Mouse (Mus musculus) kidney, postnatal 4 days (tissue): ENCODE data around the gene Ltbp4.

Source experiments
- DNase-seq, 2 experiments: peaks; one replicate each; pipeline ENCODE4 v3.0.0; 2021; ENCODE audit warnings: mixed read lengths in 2 of 2

The Ltbp4 gene

DNA sequence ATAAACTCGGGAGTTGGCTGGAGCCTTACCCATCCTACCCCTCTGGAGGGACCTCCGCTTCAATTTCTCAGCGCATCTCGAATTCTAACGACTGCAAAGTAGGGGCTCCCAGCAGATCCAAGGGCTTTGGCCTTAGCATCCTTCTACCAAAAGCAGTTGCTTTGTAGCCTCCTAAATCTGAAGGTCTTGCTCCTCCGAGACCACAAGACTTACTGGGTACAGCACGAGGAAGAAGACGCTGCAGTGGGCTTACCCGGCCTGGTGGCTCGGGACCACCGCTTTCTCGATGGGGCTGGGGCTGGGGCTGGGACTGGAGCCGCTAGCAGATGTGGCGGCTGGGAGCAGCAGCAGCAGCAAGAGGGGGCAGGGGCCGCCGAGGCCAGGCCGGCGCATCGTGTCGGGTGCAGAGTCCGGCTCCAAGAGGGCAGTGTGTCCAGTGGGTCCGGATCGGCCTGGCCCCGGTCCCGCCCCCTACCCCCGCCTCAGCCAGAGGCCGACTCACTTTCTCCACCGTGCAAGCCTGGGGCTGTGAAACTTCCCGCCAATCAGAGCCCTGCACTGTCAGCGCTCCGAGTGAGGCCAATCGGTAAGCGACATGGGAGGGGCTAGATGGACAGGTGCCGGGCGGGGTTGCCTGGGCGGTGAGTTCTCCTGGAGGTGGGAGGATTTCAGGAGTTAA is at the start of gene Ltbp4:
Gene Ltbp4 (minus strand): TSS at position 518 of the 679 bp plus-strand sequence.
- DNase-seq, result peak; percentile 73 to 85

DNA sequence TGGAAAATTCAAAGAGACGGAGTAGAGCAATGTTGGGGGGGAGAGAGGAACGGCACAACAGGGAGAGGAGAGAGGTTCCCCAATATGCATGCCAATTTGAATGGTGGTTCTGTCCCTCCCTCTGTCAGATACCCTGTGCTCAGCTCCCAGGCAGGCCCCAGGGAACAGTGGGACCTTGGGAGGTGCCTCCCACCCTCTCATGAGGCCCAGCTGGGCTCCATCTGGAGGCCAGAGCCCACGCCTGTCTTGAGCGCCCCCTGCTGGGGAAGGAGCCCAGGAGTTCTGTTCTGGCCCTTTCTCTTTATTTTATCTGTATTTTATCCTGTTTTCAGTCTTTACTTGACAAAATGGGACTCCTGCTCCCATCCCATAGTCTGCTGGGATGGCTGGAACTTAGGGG is 47.2 kb upstream of the Ltbp4 start:
- peak; percentile 86 to 87 for DNase-seq

DNA sequence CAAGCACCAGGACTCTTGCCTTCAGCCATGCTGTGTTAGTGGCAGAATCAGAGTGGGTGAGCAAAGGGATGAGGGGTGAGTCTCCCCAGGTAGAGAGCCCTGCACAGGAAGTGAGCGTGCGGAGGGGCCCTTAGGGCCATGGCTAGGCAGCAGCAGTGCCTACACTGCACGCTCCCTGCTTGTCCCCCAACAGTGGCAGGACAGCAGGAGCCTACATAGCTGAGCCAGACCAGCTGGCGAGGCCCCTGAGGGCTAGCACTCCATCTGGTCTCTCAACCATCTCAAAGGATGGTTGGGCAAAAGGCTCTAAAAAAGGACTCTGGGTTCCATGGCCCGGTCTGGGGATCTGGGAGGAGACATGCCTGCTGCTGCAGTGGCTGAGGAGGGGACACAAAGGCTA is 46.6 kb upstream of the Ltbp4 start:
- DNase-seq, result no peak

DNA sequence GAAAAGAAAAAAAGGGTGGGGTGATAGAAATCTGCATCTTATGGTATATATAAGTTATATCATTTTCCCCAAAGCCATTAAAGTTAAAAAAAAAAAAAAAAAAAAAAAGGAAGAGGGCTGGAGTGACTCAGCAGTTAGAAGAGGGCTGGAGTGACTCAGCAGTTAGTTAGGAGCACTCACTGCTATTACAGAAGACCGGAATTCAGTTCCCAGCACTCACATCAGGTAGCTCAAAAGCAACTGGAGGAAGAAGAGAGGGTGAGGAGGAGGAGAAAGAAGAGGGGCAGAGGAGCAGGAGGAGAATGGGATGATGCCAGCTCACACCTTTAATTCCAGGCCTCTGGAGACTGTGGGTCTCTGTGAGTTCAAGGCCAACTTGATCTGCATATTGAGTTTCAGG is 45.7 kb upstream of the Ltbp4 start:
- DNase-seq, result no peak

DNA sequence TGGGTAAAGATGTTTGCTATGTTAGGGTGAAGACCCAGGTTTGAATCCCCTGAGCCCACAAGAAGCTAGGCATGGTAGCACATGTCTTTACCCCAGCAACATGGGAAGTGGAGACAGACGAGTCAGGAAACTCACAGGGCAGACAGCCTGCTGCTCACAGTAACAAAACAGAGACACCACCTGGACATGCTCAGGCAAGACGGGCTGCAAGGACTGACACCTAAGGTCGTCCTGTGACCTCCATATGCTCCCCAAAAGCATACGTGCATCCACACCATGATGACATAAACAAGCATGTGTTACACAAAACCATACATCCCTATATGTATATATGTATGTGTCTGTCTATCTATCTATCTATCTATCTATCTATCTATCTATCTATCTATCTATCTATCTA is 44.1 kb upstream of the Ltbp4 start:
- DNase-seq, result no peak

DNA sequence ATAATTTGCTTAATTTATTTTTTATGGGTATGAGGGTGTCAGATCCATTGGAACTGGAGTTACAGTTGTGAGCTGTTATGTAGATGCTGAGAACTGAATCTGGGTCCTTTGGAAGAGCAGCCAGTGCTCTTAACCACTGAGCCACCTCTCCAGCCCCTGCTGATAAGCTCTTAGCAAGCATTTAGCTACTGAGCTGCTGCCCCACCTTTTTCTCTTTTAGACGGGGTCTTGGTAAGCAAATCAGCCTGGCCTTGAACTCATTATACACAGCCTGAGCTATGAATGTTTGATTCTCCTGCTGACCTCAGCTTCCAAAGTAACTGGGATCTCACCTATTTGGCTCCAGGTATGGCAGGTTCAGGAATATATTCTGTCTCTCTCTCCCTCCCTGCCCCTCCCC is 43.5 kb upstream of the Ltbp4 start:
- DNase-seq, result no peak

DNA sequence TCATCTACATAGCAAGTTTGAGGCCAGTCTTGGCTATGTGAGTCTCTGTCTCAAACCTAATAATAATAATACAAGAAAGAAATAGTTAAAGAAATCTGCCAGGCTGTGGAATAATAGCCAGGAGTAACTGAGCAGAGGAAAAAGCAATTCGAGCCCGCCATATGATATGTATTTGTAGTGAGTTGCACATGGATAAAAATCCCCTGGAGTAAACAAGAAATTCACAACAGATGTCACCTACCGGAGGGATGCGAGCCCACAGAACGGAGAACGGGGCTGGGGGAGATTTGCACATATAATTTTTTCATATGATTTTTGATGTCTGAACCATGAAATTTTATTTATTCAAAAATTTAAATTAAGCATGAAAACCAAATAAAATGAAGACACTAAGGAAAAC is 42.3 kb upstream of the Ltbp4 start:
- no peak for DNase-seq

DNA sequence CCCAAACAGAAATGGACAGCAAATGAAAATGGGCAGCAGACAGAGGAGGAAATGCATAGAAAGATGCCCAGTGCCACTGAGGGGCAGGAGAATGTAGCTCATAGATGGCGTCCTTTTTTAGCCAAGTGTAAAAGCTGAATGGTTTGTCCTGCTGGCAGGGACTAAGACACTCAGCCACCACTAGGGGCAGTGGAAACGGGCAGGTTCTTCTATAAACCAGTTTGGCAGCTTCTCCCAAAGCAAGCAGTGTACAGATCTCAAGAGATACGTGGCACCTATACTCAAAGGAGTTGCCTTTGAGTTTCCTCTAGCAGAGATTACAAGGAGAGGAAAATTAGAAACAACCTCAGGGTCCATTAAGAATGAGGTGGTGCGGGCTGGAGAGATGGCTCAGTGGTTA is 40.9 kb upstream of the Ltbp4 start:
- peak; percentile 63 to 71 for DNase-seq

DNA sequence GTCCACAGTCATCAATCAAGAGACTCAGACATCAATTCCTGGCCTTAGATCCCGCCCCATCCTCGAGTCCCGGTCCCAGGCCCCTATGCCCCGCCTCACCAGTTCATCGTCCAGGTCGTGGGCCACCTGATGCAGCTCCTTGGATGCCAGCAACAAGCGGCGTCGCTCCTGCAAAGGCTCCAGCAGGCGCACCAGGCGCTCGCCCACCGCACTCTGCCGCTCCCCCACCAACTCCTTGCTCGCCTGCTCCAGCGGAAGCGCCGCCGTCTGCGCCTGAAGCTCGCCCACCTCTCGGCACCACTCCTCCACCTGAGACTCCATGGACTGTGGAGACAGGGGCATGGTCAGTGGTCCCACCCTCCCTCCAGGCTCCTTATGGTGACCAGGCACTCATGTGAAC is 37.8 kb upstream of the Ltbp4 start:
- DNase-seq, result peak in 1 of 2 experiments; percentile 25

DNA sequence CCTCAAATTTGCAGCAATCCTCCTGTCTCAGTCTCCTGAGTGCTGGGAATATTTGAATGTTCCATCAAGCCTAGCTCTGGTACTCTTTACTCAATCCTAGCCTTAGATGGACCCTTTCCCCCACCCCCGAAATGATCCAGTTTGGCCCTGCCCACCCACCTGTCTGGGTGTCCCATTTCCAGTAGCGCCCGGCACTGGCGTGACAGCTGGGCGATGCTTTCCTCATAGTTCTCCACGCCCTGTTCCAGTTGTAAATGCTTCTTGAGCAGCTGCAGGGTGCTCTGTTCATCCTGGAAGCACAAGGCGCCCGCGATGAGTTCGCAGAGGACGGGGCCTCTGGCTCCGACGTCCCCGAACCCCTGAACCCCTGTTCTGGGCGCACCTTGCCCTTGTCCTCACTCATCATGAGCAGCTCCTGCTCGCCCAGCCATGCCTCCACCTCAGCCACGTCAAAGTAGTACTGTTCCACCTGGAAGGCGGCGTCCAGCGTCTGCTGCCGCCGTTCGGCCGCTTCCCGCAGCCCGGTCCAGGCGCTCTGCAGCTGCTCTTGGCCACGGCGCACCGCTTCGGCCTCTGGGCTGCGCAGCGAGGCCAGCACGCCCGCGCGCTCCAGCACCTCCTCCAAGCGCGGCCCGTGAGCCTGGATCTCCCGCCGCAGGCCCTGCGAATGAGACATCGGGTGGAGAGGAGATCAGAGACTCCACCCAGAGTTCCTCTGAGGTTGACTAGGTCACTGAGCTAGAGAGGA is 34.4 kb upstream of the Ltbp4 start:
- peak; percentile 30 to 52 for DNase-seq

DNA sequence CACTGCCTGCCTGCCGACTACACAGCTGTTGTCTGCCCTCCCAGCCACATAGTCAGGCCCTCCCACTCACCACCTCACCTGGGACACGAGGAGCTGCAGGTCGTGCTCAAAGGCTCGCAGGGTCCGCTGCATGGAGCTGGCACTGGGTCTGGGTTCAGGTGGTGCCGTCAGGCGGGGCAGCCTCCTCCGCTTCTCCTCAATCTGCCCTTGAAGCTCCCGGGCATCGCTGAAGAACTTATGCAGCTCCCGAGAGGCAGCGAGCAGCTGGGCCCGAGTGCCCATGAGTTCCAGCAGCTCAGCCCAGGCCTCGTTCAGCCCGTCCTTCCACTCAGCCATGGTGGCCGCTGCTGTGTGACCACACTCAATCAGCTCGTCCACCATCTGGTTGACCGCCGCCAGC is 31.6 kb upstream of the Ltbp4 start:
- DNase-seq, result no peak

DNA sequence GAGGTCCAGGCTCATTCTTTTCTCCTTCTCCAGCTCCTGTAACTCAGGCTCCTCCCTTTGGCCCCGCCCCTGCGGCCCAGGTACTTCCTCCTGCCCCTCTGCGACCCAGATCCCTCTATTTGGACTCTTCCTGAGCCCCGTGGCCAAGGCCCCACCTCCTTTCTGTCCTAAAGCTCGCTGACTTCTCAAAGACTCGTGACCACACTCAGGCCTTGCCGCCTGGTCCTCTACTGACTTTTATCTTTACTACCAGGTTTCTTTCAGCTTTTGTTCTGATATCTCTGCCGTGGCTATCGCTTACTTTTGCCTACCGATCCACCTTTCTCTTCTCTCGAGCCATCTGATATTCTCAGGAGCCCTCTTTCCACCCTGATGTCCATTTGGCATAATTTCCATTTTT is 30.5 kb upstream of the Ltbp4 start:
- DNase-seq, result peak; percentile 21 to 32

DNA sequence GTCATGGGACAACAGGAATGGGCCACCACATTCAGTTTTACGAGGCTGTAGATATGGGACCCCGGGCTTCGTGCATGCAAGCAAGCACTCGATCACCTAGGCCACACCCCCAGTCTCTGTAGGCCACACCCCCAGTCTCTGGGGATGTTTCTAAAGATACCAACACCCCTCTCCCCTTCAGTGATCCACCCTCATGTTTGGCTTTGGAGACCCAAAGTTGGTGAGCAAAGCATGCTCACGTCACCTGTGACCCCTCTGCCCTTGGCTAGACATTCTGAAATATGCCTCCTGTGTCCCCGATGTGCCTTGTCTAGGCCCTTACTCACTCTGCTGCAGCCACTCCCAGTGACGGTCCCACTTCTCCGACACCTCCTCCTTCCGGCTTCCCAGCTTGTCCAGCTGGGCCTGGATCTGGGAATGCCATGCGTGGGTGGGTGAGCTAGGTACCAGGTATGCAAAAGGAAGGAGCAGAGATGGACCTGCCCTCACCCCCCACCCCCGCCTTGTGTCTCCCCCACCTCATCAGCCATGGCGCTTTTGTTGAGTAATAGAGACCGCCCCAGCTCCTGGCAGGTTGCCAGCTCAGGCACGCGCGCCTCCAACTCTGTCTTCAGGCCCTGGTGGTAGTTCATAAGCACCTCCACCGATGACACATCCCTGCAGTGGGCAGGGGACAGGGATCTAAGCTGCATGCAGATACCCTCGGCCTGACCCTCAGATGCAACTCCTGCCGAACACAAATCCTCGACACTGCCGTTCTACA is 28.8 kb upstream of the Ltbp4 start:
- peak; percentile 43 to 47 for DNase-seq

DNA sequence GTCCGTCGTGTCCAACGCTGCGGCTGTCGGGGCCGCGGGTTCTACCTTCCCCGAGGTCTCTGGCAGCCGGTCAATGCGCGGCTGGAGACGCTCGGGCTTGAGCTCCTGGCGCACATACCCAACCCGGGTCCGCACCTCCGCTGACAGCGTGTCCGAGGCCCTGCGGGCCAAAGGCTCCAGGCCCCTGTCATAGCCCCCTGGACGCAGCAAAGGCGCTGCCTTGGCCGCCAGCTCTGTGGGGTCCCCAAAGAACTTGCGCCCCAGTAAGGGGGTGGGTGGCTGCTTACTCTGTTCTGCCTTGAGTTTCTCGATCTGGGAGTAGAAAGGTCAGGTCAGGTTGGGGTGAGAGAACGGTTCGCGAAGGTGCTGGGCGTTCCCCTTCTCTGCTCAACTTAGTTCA is 26.9 kb upstream of the Ltbp4 start:
- no peak for DNase-seq

DNA sequence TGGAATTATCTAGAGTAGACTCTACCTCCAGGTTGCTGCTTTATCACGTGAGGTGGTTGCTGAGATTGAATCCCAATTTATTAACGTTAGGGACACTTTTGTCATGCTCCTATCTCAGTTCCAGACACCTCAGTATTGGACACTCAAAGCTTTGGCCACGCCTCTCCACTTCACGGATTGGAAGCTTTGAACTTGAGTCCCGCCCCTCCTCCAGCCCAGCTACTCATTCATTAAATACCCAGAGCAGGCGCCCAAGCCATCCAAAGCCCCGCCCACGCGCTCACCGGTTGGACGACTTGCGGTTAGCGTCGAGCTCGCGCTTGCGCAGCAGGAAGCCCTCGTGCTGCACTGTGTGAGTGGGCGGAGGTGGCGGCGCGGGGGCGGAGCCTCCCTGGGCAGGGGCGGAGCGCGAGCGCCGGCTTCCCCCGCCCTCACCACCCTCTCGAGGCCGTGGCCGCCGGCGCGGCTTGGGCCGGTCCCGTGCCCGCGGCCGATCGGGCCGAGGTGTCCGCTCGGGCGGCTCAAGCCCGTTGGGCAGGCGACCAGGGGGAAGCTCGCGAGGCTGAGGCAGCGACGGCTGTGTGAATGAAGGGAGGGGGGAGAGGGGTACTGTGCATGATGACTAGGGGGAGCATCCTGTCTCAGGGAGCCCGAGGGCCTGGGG is 23.9 kb upstream of the Ltbp4 start:
- peak; percentile 100 for DNase-seq

DNA sequence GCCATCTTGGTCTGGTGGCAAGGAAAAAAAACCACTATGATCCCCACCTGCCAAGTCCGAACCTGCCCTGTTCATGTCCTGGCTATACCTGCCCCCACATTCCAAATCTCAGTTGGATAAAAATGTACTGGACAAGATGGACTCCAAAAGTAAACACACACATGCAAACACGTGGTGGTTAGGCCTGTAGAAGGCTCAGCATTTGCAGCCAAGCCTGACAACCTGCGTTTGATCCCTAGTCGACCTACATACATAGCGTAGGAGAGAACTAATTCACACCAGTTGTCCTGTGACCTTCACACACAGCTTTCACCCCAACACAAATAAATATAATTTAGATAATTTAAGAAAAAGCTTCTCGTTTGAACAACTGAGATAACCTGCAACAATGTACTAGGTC is 23.3 kb upstream of the Ltbp4 start:
- no peak for DNase-seq

DNA sequence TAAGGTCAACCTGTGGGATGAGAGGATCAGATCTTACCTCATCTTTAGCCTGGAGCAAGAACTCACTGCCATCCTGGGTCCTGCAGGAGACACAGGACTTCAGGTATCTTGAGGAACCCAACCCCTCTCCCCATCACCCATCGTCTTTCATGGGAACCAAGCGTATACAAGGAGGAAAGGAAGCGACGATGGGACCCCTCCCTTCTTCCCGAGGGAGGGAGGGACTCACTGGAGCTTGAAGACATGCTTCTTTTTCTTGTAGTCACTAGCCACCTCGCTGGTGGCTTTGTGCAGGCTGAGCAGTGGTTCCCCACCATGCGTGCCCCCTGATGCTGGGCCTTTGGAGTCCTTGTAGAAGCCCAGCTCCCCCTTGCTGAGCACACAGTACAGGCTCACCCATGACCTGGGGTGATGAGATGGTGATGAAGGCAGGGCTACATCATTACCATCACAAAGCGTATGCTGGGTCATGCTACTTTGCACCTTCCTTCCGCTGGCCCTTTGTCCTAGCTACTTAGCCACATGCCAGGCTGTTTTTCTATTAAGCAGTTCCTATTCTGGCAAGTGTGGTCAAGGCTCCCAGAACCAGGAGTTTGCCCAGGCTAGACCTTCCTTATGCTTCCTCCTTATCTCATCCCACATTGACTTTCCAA is 22.3 kb upstream of the Ltbp4 start:
- no peak for DNase-seq

DNA sequence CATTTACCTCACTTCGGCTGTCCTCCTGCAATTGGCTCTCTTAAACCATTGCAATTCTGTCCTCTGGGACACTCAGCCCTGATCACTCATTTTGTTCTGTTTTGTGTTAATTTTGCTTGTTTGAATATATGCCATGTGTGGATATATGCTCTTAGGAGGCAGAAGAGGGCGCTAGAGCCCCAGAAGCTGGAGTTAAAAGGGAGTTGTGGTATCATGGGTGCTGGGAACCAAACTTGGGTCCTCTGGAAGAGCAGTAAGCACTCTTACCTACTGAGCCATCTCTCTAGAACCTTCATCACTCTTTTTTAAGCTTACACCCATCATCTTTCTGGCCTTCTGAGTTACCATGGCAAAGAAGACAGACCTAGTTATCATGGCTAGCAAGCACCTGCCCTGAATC is 21.7 kb upstream of the Ltbp4 start:
- DNase-seq, result no peak

DNA sequence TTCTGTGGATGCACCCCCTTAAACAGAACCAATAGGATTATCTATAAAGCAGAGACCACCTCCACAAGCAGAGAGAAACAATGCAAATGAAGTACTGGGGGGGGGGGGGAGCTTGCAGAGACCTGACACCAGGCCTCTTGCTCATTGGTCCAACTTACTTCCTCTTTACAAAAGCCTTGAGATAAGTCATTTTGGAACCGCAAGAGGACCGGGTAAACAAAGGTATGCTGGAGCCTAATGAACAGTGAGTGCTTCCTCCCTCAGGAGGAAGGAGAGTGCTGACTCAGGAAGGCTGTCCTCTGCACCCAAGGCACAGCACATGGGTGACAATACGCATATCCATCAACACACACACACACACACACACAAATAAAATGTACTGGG is 20.1 kb upstream of the Ltbp4 start:
- DNase-seq, result no peak

DNA sequence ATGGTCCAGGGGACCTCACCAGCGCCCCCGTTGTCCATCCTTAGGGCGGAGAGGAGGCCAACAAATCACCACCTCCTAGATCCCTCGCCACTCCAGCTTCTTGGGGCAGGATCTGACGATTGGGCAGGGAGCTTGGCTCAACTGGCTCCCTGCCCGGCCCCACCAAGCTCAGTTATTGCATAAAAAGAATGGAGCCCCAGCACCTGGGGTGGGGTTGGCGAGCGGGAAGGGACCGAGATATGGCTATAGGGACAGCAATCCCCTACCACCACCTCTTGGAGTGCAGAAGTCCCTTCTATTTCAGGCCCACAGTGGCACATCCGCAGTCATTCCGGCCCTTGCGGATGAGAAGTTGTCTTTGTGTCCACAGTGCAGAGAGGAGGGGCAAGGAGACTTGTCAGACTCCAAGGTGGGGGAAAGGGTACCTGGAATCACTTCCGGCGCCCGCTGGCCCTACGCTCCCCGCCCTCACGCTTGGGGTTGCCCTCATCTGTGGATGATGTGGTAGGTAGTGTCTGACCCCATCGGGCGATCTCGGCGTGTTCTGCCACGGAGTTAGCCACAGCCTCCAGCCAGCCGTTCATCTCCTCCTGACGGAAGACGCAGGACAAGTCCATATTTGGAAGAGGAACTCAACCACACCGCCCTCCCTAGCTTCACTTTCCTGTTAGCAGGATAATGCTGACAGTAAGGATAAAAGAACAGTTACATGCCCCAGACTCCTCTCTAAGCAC is 19.5 kb upstream of the Ltbp4 start, which contains the start of gene Gm20479:
Gene Gm20479 (minus strand): TSS at position 559 of the 734 bp plus-strand sequence.
- peak; percentile 60 to 69 for DNase-seq

DNA sequence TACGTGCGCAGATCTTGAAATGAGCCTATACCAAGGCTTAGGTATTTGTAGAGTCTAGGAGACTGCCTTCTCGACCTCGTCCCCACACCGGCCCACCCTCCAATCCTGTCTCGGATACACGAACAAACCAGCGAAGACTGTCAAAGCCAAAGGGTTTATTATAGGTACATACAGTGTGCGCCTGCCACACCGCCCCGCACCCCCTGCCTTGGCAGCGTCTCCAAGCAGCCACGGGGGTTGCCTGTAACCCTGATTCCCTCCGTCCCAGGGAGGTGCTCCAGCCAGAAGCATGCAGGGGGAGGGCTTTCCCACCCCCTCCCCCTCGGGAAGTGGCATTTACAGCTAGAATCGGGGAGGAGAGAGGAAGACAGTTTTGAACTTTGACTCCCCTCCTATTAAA is 18.8 kb upstream of the Ltbp4 start:
- peak; percentile 63 to 72 for DNase-seq

DNA sequence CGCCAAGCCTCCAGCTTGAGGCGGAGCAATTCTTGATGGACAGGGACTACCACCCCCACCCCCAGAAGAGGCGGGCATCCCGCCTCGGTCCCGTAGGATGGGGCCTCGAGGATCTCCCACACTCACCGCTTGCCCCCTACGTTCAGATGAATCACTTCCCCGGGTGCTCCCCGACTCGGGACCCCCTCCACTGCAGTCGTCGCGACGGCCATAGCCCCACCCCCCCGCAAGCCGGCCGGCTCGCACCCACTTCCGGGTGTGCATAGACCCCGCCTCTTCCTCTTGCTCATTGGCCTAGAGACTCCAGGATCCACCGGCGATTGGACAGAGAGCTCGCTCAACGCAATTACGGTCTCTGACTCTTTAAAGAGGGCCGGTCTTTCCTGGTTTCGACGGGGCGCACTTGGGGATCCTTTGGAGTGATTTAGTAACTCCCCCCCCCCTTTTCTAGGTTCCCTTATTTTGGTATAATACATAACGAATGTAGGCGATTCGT is 18.3 kb upstream of the Ltbp4 start, which contains the start of gene Shkbp1:
Gene Shkbp1 (minus strand): TSS at position 275 of the 496 bp plus-strand sequence.
- DNase-seq, result peak; percentile 88 to 92
